Mouse (Mus musculus): ENCODE measurements around the gene 1700013G24Rik.

GRCm38 (mm10) chr4:137492563-137492962 lies 39.5 kb downstream of the 1700013G24Rik start:
- TF ChIP-seq CTCF (IDR thresholded peaks at IDR 0.05; ENCODE audit: low read depth) (no peak), EP300 (IDR thresholded peaks at IDR 0.05; ENCODE audit: low read depth) (no peak)
